In the genomic region with DNA sequence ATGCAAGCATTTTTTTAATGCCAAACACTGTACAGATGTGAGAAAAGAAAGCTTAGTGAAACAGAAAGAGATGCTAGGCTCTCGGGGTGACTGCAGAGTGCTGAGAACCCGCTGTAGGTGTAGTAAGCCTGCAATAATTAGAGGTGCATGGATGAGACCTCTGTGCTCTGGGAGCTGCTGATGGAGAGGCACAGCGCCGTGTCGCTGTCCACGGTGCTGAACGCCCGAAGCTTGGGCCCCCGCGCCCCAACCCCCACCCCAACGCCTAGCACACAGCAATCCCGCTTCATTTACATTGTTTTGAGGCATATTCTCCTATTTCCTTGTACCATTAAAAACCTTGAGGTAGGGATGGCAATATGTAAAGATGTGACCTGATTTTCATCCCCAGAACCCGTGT, we compare ENCODE assay signal across 12 mouse cellular contexts. TPM values are rescaled to one million over a fixed set of nuclear protein-coding genes. Genes with fewer than 3 reads are reported as not detected.
A peak's percentile ranks its signal among the peaks of the same experiment; 100 is the strongest.
DNase-seq lines count a peak whose midpoint lies in the region; ATAC-seq lines count a peak whose summit lies in the region.
"Had no signal": no experiment of that assay in that cellular context is flagged by ENCODE, and none has a peak within 500 bp of the region (broad histone marks: within the 10 kb centered on the region; RNA-seq: fewer than 3 reads in every experiment).

No protein-coding gene starts in this region.

- no peak overlapping the region for H3K9ac ChIP-seq in neural tube, embryonic 15.5 days (replicated peaks)
- H3K9ac ChIP-seq in neural tube, embryonic 11.5 days (ENCODE audit: low read length) = no peak overlapping the region
- H3K9ac ChIP-seq: heart, embryonic 15.5 days; midbrain, embryonic 13.5 days had no signal

- H3K27ac ChIP-seq in heart, embryonic 10.5 days = no peak overlapping the region
- H3K27ac ChIP-seq in neural tube, embryonic 15.5 days (replicated peaks) = no peak overlapping the region
- no peak overlapping the region for H3K27ac ChIP-seq in neural tube, embryonic 11.5 days (ENCODE audit: low read depth, low read length)
- H3K27ac ChIP-seq: heart, embryonic 15.5 days; midbrain, embryonic 13.5 days had no signal

- peaks cover 8% of the 10 kb centered on the region for H3K4me1 ChIP-seq in heart, embryonic 10.5 days
- peaks cover 28% of the 10 kb centered on the region for H3K4me1 ChIP-seq in neural tube, embryonic 15.5 days
- no peaks in the 10 kb centered on the region for H3K4me1 ChIP-seq in neural tube, embryonic 11.5 days (ENCODE audit: control insufficient read depth, insufficient read depth, low read length)

- H3K9me3 ChIP-seq in heart, embryonic 10.5 days = no peaks in the 10 kb centered on the region
- H3K9me3 ChIP-seq in neural tube, embryonic 15.5 days (replicated peaks) = no peaks in the 10 kb centered on the region
- no peaks in the 10 kb centered on the region for H3K9me3 ChIP-seq in neural tube, embryonic 11.5 days (ENCODE audit: control insufficient read depth, low read length)
- H3K9me3 ChIP-seq: heart, embryonic 15.5 days; midbrain, embryonic 13.5 days had no signal

- peaks cover 47% of the 10 kb centered on the region for H3K27me3 ChIP-seq in heart, embryonic 10.5 days (ENCODE audit: insufficient read depth, poor library complexity, severe bottlenecking)
- peaks cover 29% of the 10 kb centered on the region for H3K27me3 ChIP-seq in neural tube, embryonic 15.5 days (replicated peaks)
- H3K27me3 ChIP-seq in neural tube, embryonic 11.5 days (ENCODE audit: control insufficient read depth, insufficient read depth, low read length) = peaks cover 22% of the 10 kb centered on the region

- H3K36me3 ChIP-seq in heart, embryonic 10.5 days = no peaks in the 10 kb centered on the region
- no peaks in the 10 kb centered on the region for H3K36me3 ChIP-seq in neural tube, embryonic 15.5 days
- H3K36me3 ChIP-seq in neural tube, embryonic 11.5 days (ENCODE audit: control insufficient read depth, insufficient read depth, low read length) = no peaks in the 10 kb centered on the region
- H3K36me3 ChIP-seq: heart, embryonic 15.5 days; midbrain, embryonic 13.5 days had no signal

- peak; percentile 21 to 44 for DNase-seq in heart, postnatal 10 days
- no peak for DNase-seq in heart, embryonic 10.5 days (ENCODE audit: low spot score)
- peak; percentile 50 for DNase-seq in neural tube, embryonic 10.5 days (ENCODE audit: extremely low spot score, low spot score)
- peak; percentile 73 for DNase-seq in embryo, embryonic 11 days
- peak; percentile 46 for DNase-seq in neural tube, embryonic 11.5 days (ENCODE audit: low spot score)
- DNase-seq in urinary bladder, adult 18-20 months (ENCODE audit: low spot score in 2 of 2) = no peak
- no peak for DNase-seq in MN1 (ENCODE audit: low spot score)

- no peak for ATAC-seq in neural tube, embryonic 15.5 days (ENCODE audit: low FRiP score)
- no peak for ATAC-seq in neural tube, embryonic 11.5 days (ENCODE audit: insufficient read depth, low FRiP score, low TSS enrichment)
- ATAC-seq: midbrain, embryonic 13.5 days had no signal

- H3K4me2 ChIP-seq in neural tube, embryonic 15.5 days = no peak overlapping the region
- H3K4me2 ChIP-seq in neural tube, embryonic 11.5 days (ENCODE audit: low read depth) = no peak overlapping the region
- H3K4me2 ChIP-seq: heart, embryonic 15.5 days; midbrain, embryonic 13.5 days had no signal

- 7% methylated on average over 13 of the region's 13 CpGs for WGBS in heart, embryonic 10.5 days
- WGBS in neural tube, embryonic 15.5 days = 9% methylated on average over 13 of the region's 13 CpGs
- 8% methylated on average over 13 of the region's 13 CpGs for WGBS in neural tube, embryonic 11.5 days

- H3K4me3 ChIP-seq in heart, embryonic 10.5 days = no peak overlapping the region
- H3K4me3 ChIP-seq in neural tube, embryonic 15.5 days (replicated peaks) = no peak overlapping the region
- no peak overlapping the region for H3K4me3 ChIP-seq in neural tube, embryonic 11.5 days (ENCODE audit: low read depth, low read length)
- H3K4me3 ChIP-seq: heart, embryonic 15.5 days; midbrain, embryonic 13.5 days had no signal

- intact Hi-C loops in heart, postnatal 10 days (cut with DNase I) = no loop called here

RNA-seq across cellular contexts. Expression of a gene that starts 3.3 kb away (rescaled TPM):
- not detected for total RNA-seq in heart, postnatal 10 days (2021)
- 0.86 and 1.8 TPM in 2 replicates for polyA plus RNA-seq in heart, embryonic 10.5 days (2016; fragmentation: Nextera tagmentation; extraction: Ambion mirVana)
- polyA plus RNA-seq in neural tube, embryonic 15.5 days (2015; fragmentation: Nextera tagmentation; extraction: Ambion mirVana) = 130 and 150 TPM in 2 replicates
- 16.0 and 18.1 TPM in 2 replicates for polyA plus RNA-seq in neural tube, embryonic 11.5 days (2014; fragmentation: Nextera tagmentation; extraction: Ambion mirVana)

RNA-seq across cellular contexts. Expression of a gene that starts 14.1 kb away (rescaled TPM):
- total RNA-seq in heart, postnatal 10 days (2021) = not detected
- polyA plus RNA-seq in heart, embryonic 10.5 days (2016; fragmentation: Nextera tagmentation; extraction: Ambion mirVana) = not detected in 2 replicates
- polyA plus RNA-seq in neural tube, embryonic 15.5 days (2015; fragmentation: Nextera tagmentation; extraction: Ambion mirVana) = not detected in 2 replicates
- not detected in 2 replicates for polyA plus RNA-seq in neural tube, embryonic 11.5 days (2014; fragmentation: Nextera tagmentation; extraction: Ambion mirVana)
- total RNA-seq: left cerebral cortex, postnatal 14 days had no signal
- polyA plus RNA-seq: heart, embryonic 15.5 days; midbrain, embryonic 13.5 days; small intestine, adult 2 months had no signal

RNA-seq across cellular contexts. Expression of a gene that starts 43.7 kb away (rescaled TPM):
- not detected for total RNA-seq in heart, postnatal 10 days (2021)
- polyA plus RNA-seq in heart, embryonic 10.5 days (2016; fragmentation: Nextera tagmentation; extraction: Ambion mirVana) = not detected in 2 replicates
- 0.82 TPM in 2 replicates for polyA plus RNA-seq in neural tube, embryonic 15.5 days (2015; fragmentation: Nextera tagmentation; extraction: Ambion mirVana)
- 0.35 and 0.41 TPM in 2 replicates for polyA plus RNA-seq in neural tube, embryonic 11.5 days (2014; fragmentation: Nextera tagmentation; extraction: Ambion mirVana)
- polyA plus RNA-seq: small intestine, adult 2 months had no signal

RNA-seq across cellular contexts. Expression of a gene that starts 58.7 kb away (rescaled TPM):
- 1 to 10 TPM; 4.5 to 4.6 TPM for total RNA-seq in heart, postnatal 10 days (2021)
- polyA plus RNA-seq in heart, embryonic 10.5 days (2016; fragmentation: Nextera tagmentation; extraction: Ambion mirVana) = 0.51 and 0.68 TPM in 2 replicates
- 5.9 and 6.6 TPM in 2 replicates for polyA plus RNA-seq in neural tube, embryonic 15.5 days (2015; fragmentation: Nextera tagmentation; extraction: Ambion mirVana)
- polyA plus RNA-seq in neural tube, embryonic 11.5 days (2014; fragmentation: Nextera tagmentation; extraction: Ambion mirVana) = 0.29 and 0.97 TPM in 2 replicates

Comparison
In these comparisons a context has a peak if more than half of its experiments do, and no peak if none do; other contexts are left out.
1. DNase-seq: peak in heart, postnatal 10 days (2 of 2), neural tube, embryonic 10.5 days (single experiment), embryo, embryonic 11 days (single experiment) and neural tube, embryonic 11.5 days (single experiment); none in heart, embryonic 10.5 days (single experiment), urinary bladder, adult 18-20 months (0 of 2) and MN1 (single experiment).